Mouse (Mus musculus) retina, postnatal 7 days (tissue): ENCODE measurements around the gene Ermap.

Experiments used
- DNase-seq: peaks from one replicate; pipeline ENCODE4 v3.0.0-alpha.2; 2012; ENCODE audit warnings: low read depth, low spot score

The Ermap gene

DNA sequence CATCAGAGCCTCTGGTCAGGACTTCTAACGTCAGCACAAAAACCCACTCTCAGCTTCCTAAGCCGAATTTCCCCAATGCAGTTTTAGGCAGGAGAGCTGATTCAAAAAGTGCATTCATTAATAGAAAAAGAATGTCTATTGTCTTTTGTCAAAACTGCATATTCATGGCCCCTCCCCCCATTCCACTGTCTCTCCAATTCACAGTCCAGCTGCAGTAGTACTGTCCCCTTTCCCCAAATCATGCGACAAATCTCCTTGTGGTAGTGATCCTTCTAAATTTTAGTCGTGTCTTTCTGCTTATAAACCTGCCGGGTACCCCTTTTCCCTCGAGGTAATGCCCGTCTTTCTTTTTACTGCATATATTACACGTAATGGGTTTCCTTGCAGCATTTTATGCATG lies 51.0 kb downstream of the Ermap start:
- no peak for DNase-seq

DNA sequence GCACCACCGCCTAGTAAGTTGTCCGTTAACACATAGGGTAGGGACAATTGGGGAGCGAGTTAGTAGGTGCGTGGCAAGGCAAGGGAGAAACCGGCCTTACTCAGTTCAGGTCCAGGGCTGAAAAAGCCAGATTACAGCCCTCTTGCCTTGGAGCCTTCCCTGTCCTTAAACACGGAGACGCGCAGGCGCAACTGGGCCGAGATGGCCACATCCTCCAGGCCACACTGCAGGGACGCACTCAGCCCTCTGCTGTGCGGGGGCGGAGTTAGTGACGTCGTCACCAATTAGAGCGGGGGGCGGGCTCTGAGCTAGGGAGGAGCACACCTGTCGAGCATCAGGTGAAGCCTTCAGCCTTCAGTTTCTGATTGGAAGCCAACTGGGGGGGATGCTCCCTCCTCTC lies 51.6 kb downstream of the Ermap start:
- DNase-seq = no peak

DNA sequence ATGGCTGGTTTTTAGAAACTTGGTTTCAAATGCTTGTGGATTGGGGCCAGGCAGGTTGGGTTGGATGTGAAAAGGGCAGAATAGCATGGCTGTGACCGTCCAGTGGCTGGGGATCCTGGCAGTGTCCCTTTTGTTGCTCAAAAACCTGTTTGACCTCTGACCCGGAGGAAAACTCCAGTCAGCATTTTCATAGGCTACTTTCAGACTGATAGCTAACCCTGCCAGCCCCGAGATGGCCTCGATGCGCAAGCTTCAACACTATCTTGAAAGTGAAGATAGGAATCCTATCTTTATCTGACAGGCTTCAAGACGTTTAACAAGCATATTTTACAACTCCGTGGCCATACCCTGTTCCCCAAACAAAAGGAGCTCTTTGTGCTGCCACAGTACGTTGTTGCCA lies 52.5 kb downstream of the Ermap start:
- DNase-seq = no peak

GRCm38 (mm10) chr4:119133860-119134259 lies 56.0 kb downstream of the Ermap start:
- DNase-seq = no peak

- DNase-seq = no peak
These were observed 56.5 kb downstream of the Ermap start for GRCm38 (mm10) chr4:119133306-119133705.

DNA sequence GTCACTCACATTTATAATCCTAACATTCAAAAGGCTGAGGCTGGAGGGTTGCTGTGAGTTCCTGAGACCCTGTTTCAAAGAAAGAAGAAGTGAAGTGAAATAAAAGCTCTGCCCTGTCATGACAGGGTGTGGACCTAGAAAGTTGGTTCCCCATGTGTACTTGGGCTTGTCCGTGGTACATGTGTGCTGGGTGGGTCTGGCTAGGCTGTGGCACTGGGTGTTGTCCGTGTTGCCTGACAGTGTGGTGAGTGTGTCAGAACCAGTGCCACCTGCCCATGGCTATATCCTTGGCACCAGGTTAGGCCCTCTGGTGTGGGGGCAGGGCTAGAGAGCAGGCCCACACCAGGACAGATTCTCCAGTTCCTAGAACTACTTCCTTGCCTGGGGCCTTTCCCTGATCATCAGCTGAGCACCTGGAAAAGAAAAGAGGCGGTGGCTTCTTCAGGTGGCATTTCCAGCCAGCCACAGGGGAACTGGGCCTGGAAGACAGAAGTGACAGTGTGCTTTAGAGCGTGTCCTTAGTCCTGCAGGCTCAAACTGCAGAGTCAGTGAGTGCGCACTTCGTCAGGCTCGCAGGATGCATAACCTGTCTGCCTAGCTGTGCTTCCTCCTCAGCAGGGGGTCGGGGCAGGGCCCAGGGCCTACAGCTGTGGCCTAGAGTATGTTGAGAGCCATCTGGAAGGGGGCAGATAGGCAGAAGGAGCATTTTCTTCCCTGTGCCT lies 58.5 kb downstream of the Ermap start:
- DNase-seq = no peak

- no peak for DNase-seq
These were observed 60.7 kb downstream of the Ermap start for GRCm38 (mm10) chr4:119129096-119129495.

DNA sequence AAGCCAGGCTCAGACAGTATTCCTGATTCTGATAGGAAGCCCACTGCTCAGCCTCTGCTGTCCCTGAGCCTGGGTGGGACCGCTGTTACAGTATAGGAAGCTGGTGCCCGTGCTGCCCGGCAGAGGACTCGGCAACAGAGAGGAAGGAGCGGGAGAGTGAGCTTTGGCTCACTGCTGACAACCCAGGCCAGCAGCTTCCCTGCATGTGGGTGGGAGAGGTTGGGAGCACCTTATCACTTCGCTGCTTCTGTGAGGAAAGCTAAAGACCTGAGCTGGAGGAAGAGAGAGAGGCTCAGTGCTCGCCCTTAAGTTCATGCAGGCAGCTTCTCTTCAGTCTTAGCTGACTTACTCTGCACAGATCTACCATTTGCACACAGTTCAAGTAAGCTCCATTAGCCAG lies 61.3 kb downstream of the Ermap start:
- DNase-seq = no peak

DNA sequence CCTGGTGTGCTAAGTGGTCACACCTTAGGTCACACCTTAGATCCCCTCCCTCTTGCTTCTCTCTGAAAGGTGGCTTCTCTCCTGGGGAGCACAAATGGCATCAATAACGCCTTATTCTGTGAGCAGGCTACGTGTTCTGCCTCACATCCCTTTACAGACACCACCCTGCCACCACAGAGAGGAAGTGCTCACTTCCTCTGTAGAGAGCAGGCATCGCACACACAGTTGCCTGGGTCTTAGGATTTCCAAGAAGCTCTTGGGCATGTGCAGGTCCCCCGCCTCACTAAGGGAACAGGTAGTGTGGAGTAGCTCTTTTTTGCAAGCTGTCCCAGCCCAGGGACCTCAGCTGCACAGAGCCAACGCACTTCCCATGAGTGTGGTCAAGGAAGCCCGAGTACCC lies 62.6 kb downstream of the Ermap start:
- DNase-seq = no peak

GRCm38 (mm10) chr4:119125577-119126270 lies 64.1 kb downstream of the Ermap start:
- DNase-seq = no peak
